Mouse (Mus musculus): ENCODE results near the gene Ulk2. TPM values are rescaled to one million over a fixed set of nuclear protein-coding genes. Genes with fewer than 3 reads are reported as not detected.
A peak's percentile ranks its signal among the peaks of the same experiment; 100 is the strongest.
"Not testable (repeated sequence)": the region's sequence is repeated elsewhere in the genome, so short reads cannot be mapped to it uniquely, and the experiment has no call there.

The Ulk2 gene
- polyA plus RNA-seq, 1 experiment from 2014 or later: 12.1 TPM

GRCm38 (mm10) chr11:61839940-61840339 is 14.9 kb downstream of the Ulk2 start:
- Histone ChIP-seq H3K9me3 (replicated peaks) (no peaks in the 10 kb centered on the region), H3K4me1 (no peaks in the 10 kb centered on the region), H3K36me3 (peaks cover 62% of the 10 kb centered on the region), H3K27me3 (ENCODE audit: low read depth, poor library complexity, severe bottlenecking) (no peaks in the 10 kb centered on the region), H3K27ac (replicated peaks) (no peak overlapping the region), H3K4me3 (no peak overlapping the region)
- no peak for DNase-seq (ENCODE audit: low spot score)

GRCm38 (mm10) chr11:61839182-61839581 is 15.7 kb downstream of the Ulk2 start:
- Histone ChIP-seq H3K9me3 (replicated peaks) (no peaks in the 10 kb centered on the region), H3K4me1 (no peaks in the 10 kb centered on the region), H3K4me3 (no peak overlapping the region), H3K27ac (replicated peaks) (no peak overlapping the region), H3K27me3 (ENCODE audit: low read depth, poor library complexity, severe bottlenecking) (no peaks in the 10 kb centered on the region), H3K36me3 (peaks cover 63% of the 10 kb centered on the region)
- 88% methylated on average over 1 of the region's 1 CpGs for WGBS
- no peak for DNase-seq (ENCODE audit: low spot score)

GRCm38 (mm10) chr11:61809793-61810192 is 45.1 kb downstream of the Ulk2 start:
- H3K36me3 ChIP-seq: peaks cover 81% of the 10 kb centered on the region
- no peaks in the 10 kb centered on the region for H3K27me3 ChIP-seq (ENCODE audit: low read depth, poor library complexity, severe bottlenecking)
- 28% methylated on average over 4 of the region's 4 CpGs for WGBS
- DNase-seq (ENCODE audit: low spot score): peak; percentile 16
- H3K9me3 ChIP-seq (replicated peaks): no peaks in the 10 kb centered on the region
- H3K4me1 ChIP-seq: peaks cover 6% of the 10 kb centered on the region
- H3K27ac ChIP-seq (replicated peaks): no peak overlapping the region; the same call in 1 of the 2 replicates
- no peak overlapping the region for H3K4me3 ChIP-seq

- Histone ChIP-seq H3K36me3 (peaks cover 77% of the 10 kb centered on the region), H3K27me3 (ENCODE audit: low read depth, poor library complexity, severe bottlenecking) (no peaks in the 10 kb centered on the region), H3K4me1 (peaks cover 6% of the 10 kb centered on the region), H3K27ac (replicated peaks) (no peak overlapping the region), H3K4me3 (no peak overlapping the region), H3K9me3 (replicated peaks) (no peaks in the 10 kb centered on the region)
- WGBS: 91% methylated on average over 2 of the region's 2 CpGs
- DNase-seq (ENCODE audit: low spot score): no peak
Observed at GRCm38 (mm10) chr11:61808551-61809117, 46.2 kb downstream of the Ulk2 start.

- 90% methylated on average over 1 of the region's 1 CpGs for WGBS
Observed at GRCm38 (mm10) chr11:61793441-61793840, 61.4 kb downstream of the Ulk2 start.

GRCm38 (mm10) chr11:61788550-61788949 is 66.3 kb downstream of the Ulk2 start:
- no peak overlapping the region for H3K27ac ChIP-seq (replicated peaks)
- no peak for DNase-seq (ENCODE audit: low spot score)
- H3K9me3 ChIP-seq (replicated peaks): no peaks in the 10 kb centered on the region
- peaks cover 78% of the 10 kb centered on the region for H3K36me3 ChIP-seq
- no peak overlapping the region for H3K4me3 ChIP-seq
- whole genome bisulfite sequencing: 100% methylated on average over 1 of the region's 1 CpGs
- no peaks in the 10 kb centered on the region for H3K4me1 ChIP-seq
- no peaks in the 10 kb centered on the region for H3K27me3 ChIP-seq (ENCODE audit: low read depth, poor library complexity, severe bottlenecking)

More at GRCm38 (mm10) chr11:61793441-61793840, 61.4 kb downstream of the Ulk2 start:
- no peaks in the 10 kb centered on the region for H3K27me3 ChIP-seq (ENCODE audit: low read depth, poor library complexity, severe bottlenecking)
- H3K4me1 ChIP-seq: no peaks in the 10 kb centered on the region
- no peak overlapping the region for H3K27ac ChIP-seq (replicated peaks)
- DNase-seq (ENCODE audit: low spot score): no peak
- no peaks in the 10 kb centered on the region for H3K9me3 ChIP-seq (replicated peaks)
- peaks cover 56% of the 10 kb centered on the region for H3K36me3 ChIP-seq
- H3K4me3 ChIP-seq: no peak overlapping the region

GRCm38 (mm10) chr11:61782526-61782925 is 72.3 kb downstream of the Ulk2 start:
- not testable (repeated sequence) for DNase-seq (ENCODE audit: low spot score); H3K27ac ChIP-seq (replicated peaks); H3K9me3 ChIP-seq (replicated peaks); H3K4me1 ChIP-seq; H3K4me3 ChIP-seq; H3K27me3 ChIP-seq (ENCODE audit: low read depth, poor library complexity, severe bottlenecking)
- H3K36me3 ChIP-seq: peaks cover 75% of the 10 kb centered on the region
- 91% methylated on average over 3 of the region's 3 CpGs for WGBS

GRCm38 (mm10) chr11:61774551-61775149 is 80.2 kb downstream of the Ulk2 start:
- no peak overlapping the region for H3K27ac ChIP-seq (replicated peaks)
- H3K4me1 ChIP-seq: no peaks in the 10 kb centered on the region
- H3K4me3 ChIP-seq: no peak overlapping the region
- no peaks in the 10 kb centered on the region for H3K9me3 ChIP-seq (replicated peaks)
- no peak for DNase-seq (ENCODE audit: low spot score)
- 90% methylated on average over 4 of the region's 4 CpGs for WGBS
- peaks cover 53% of the 10 kb centered on the region for H3K36me3 ChIP-seq
- no peaks in the 10 kb centered on the region for H3K27me3 ChIP-seq (ENCODE audit: low read depth, poor library complexity, severe bottlenecking)

- Histone ChIP-seq H3K27ac (replicated peaks) (peak within 1 kb of the TSS; percentile 95), H3K27me3 (ENCODE audit: low read depth, poor library complexity, severe bottlenecking) (no peaks in the 10 kb centered on the region), H3K36me3 (peaks cover 28% of the 10 kb centered on the region), H3K4me1 (peaks cover 11% of the 10 kb centered on the region), H3K4me3 (peak within 1 kb of the TSS; percentile 75), H3K9me3 (replicated peaks) (no peaks in the 10 kb centered on the region)
- WGBS: under 1% methylated on average over 51 of the region's 51 CpGs
- DNase-seq (ENCODE audit: low spot score): peak; percentile 99
Observed at GRCm38 (mm10) chr11:61761584-61762407, 93.1 kb downstream of the Ulk2 start, which contains the start of gene Prpsap2. Gene Prpsap2 (minus strand): TSS chr11:61762088.

- Histone ChIP-seq H3K9me3 (replicated peaks) (no peaks in the 10 kb centered on the region), H3K36me3 (peaks cover 41% of the 10 kb centered on the region), H3K4me3 (peak overlapping the region; percentile 75), H3K27me3 (ENCODE audit: low read depth, poor library complexity, severe bottlenecking) (no peaks in the 10 kb centered on the region), H3K27ac (replicated peaks) (no peak overlapping the region), H3K4me1 (peaks cover 11% of the 10 kb centered on the region)
- peak; percentile 22 for DNase-seq (ENCODE audit: low spot score)
- WGBS: 83% methylated on average over 5 of the region's 5 CpGs
Observed at GRCm38 (mm10) chr11:61760518-61760917, 94.4 kb downstream of the Ulk2 start.

GRCm38 (mm10) chr11:61757151-61757550 is 97.7 kb downstream of the Ulk2 start:
- no peaks in the 10 kb centered on the region for H3K9me3 ChIP-seq (replicated peaks)
- H3K27me3 ChIP-seq (ENCODE audit: low read depth, poor library complexity, severe bottlenecking): no peaks in the 10 kb centered on the region
- no peak for DNase-seq (ENCODE audit: low spot score)
- no peak overlapping the region for H3K4me3 ChIP-seq
- no peak overlapping the region for H3K27ac ChIP-seq (replicated peaks)
- peaks cover 73% of the 10 kb centered on the region for H3K36me3 ChIP-seq
- peaks cover 11% of the 10 kb centered on the region for H3K4me1 ChIP-seq
- WGBS: 85% methylated on average over 2 of the region's 2 CpGs

GRCm38 (mm10) chr11:61751612-61752011 is 103.3 kb downstream of the Ulk2 start:
- Histone ChIP-seq H3K4me3 (no peak overlapping the region), H3K9me3 (replicated peaks) (no peaks in the 10 kb centered on the region), H3K27me3 (ENCODE audit: low read depth, poor library complexity, severe bottlenecking) (no peaks in the 10 kb centered on the region), H3K36me3 (peaks cover 96% of the 10 kb centered on the region), H3K4me1 (no peaks in the 10 kb centered on the region), H3K27ac (replicated peaks) (no peak overlapping the region)
- WGBS: 84% methylated on average over 5 of the region's 5 CpGs
- no peak for DNase-seq (ENCODE audit: low spot score)

- no peaks in the 10 kb centered on the region for H3K9me3 ChIP-seq (replicated peaks)
- no peak for DNase-seq (ENCODE audit: low spot score)
- no peaks in the 10 kb centered on the region; the same call in 1 of the 2 replicates for H3K4me1 ChIP-seq
- WGBS: 73% methylated on average over 3 of the region's 3 CpGs
- H3K36me3 ChIP-seq: peaks cover 98% of the 10 kb centered on the region
- no peak overlapping the region for H3K4me3 ChIP-seq
- no peaks in the 10 kb centered on the region for H3K27me3 ChIP-seq (ENCODE audit: low read depth, poor library complexity, severe bottlenecking)
- H3K27ac ChIP-seq (replicated peaks): no peak overlapping the region
Observed at GRCm38 (mm10) chr11:61747161-61747560, 107.7 kb downstream of the Ulk2 start.

Measured in midbrain, embryonic 10.5 days (tissue).